24 mouse cellular contexts compared by ENCODE assay signal in the genomic region with DNA sequence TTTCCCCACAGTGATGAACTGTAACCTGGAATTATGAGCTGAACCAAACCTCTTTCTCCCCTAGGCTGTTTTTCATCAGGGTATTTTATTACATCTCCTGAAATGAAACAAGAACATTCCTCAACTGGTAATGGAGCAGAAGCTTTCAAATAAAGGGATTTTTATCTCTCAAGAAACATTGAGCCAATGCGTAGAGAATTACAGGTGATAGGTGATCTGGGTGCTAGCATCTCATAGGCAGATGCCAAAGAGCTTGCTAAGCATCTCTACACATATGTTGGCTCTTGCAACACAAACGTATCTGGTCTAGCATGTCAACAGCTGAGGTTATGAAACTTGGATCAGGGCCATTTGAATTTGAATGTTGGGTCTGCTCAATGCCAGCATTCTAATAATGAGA. TPM values are rescaled to one million over a fixed set of nuclear protein-coding genes. Genes with fewer than 3 reads are reported as not detected.
"Had no signal": no experiment of that assay in that cellular context is flagged by ENCODE, and none has a peak within 500 bp of the region (broad histone marks: within the 10 kb centered on the region; RNA-seq: fewer than 3 reads in every experiment).

No protein-coding gene starts in this region.

- H3K27ac ChIP-seq: neural tube, embryonic 15.5 days; stomach, embryonic 15.5 days; stomach, postnatal 0 days had no signal

- H3K4me3 ChIP-seq: neural tube, embryonic 15.5 days; stomach, embryonic 15.5 days had no signal

- H3K4me1 ChIP-seq: neural tube, embryonic 15.5 days; stomach, embryonic 15.5 days had no signal

- DNase-seq: retina, postnatal 1 day; right cerebral cortex, adult 18-20 months; right cerebral cortex, postnatal 14 days; right cerebral cortex, postnatal 25 days; right cerebral cortex, postnatal 4 days; spleen, adult 18-20 months; thymus, adult 18-20 months; thymus, adult 2 months; thymus, postnatal 14 days; thymus, postnatal 25 days; thymus, postnatal 36 days; thymus, postnatal 4 days had no signal

- H3K4me2 ChIP-seq: neural tube, embryonic 15.5 days; stomach, embryonic 15.5 days had no signal

- H3K9ac ChIP-seq: neural tube, embryonic 15.5 days; stomach, embryonic 15.5 days had no signal

- H3K27me3 ChIP-seq: neural tube, embryonic 15.5 days; stomach, embryonic 15.5 days had no signal

- H3K9me3 ChIP-seq: stomach, embryonic 15.5 days had no signal

- H3K36me3 ChIP-seq: neural tube, embryonic 15.5 days; stomach, embryonic 15.5 days had no signal

RNA-seq across cellular contexts. Expression of a gene that starts 1.6 kb away (rescaled TPM):
- total RNA-seq: neutrophil, adult 5-6 weeks had no signal
- polyA plus RNA-seq: neural tube, embryonic 14.5 days; neural tube, embryonic 15.5 days; small intestine, adult 2 months; spleen, adult 2 months; stomach, embryonic 14.5 days; stomach, embryonic 15.5 days; stomach, embryonic 16.5 days; testis, adult 2 months; thymus, adult 2 months; thymus, postnatal 0 days; urinary bladder, adult 2 months had no signal

RNA-seq across cellular contexts. Expression of a gene that starts 12.1 kb away (rescaled TPM):
- total RNA-seq: neutrophil, adult 5-6 weeks had no signal
- polyA plus RNA-seq: neural tube, embryonic 14.5 days; neural tube, embryonic 15.5 days; small intestine, adult 2 months; spleen, adult 2 months; stomach, embryonic 14.5 days; stomach, embryonic 15.5 days; stomach, embryonic 16.5 days; stomach, postnatal 0 days; testis, adult 2 months; thymus, adult 2 months; thymus, postnatal 0 days; urinary bladder, adult 2 months had no signal

RNA-seq across cellular contexts. Expression of a gene that starts 26.6 kb away (rescaled TPM):
- total RNA-seq: neutrophil, adult 5-6 weeks had no signal
- polyA plus RNA-seq: neural tube, embryonic 14.5 days; neural tube, embryonic 15.5 days; small intestine, adult 2 months; spleen, adult 2 months; stomach, embryonic 14.5 days; stomach, embryonic 15.5 days; stomach, embryonic 16.5 days; stomach, postnatal 0 days; thymus, adult 2 months; thymus, postnatal 0 days; urinary bladder, adult 2 months had no signal

RNA-seq across cellular contexts. Expression of a gene that starts 54.4 kb away (rescaled TPM):
- total RNA-seq: neutrophil, adult 5-6 weeks had no signal
- polyA plus RNA-seq: neural tube, embryonic 14.5 days; neural tube, embryonic 15.5 days; small intestine, adult 2 months; spleen, adult 2 months; stomach, embryonic 14.5 days; stomach, embryonic 15.5 days; stomach, embryonic 16.5 days; stomach, postnatal 0 days; testis, adult 2 months; thymus, adult 2 months; thymus, postnatal 0 days; urinary bladder, adult 2 months had no signal

RNA-seq across cellular contexts. Expression of a gene that starts 56.9 kb away (rescaled TPM):
- total RNA-seq: neutrophil, adult 5-6 weeks had no signal
- polyA plus RNA-seq: neural tube, embryonic 14.5 days; neural tube, embryonic 15.5 days; small intestine, adult 2 months; spleen, adult 2 months; stomach, embryonic 16.5 days had no signal
